Mouse (Mus musculus) cerebellum, adult 11 months (tissue): Measurements from ENCODE around the gene Chrdl2.

ENCODE experiments used
- DNase-seq: peaks from one replicate; pipeline ENCODE4 v3.0.0; 2022

Gene Chrdl2

GRCm38 (mm10) chr7:99988725-99989124, 17.2 kb upstream of the Chrdl2 start:
- DNase-seq: peak; percentile 67

- no peak for DNase-seq
Observed at GRCm38 (mm10) chr7:99989844-99990760, 15.9 kb upstream of the Chrdl2 start.

GRCm38 (mm10) chr7:99990990-99991707, 14.8 kb upstream of the Chrdl2 start:
- no peak for DNase-seq

GRCm38 (mm10) chr7:99993159-99993558, 12.8 kb upstream of the Chrdl2 start:
- no peak for DNase-seq

- DNase-seq: no peak
Observed at GRCm38 (mm10) chr7:99995186-99995585, 10.8 kb upstream of the Chrdl2 start.

- no peak for DNase-seq
Observed at GRCm38 (mm10) chr7:99998668-99999067, 7.3 kb upstream of the Chrdl2 start.

- DNase-seq: no peak
Observed at GRCm38 (mm10) chr7:100003781-100004180, 2.2 kb upstream of the Chrdl2 start.

- no peak for DNase-seq
Observed at GRCm38 (mm10) chr7:100006411-100006810, 439 bp downstream of the Chrdl2 start.

- DNase-seq: no peak
Observed at GRCm38 (mm10) chr7:100008765-100009164, 2.8 kb downstream of the Chrdl2 start.

- peak; percentile 33 for DNase-seq
Observed at GRCm38 (mm10) chr7:100009640-100010039, 3.7 kb downstream of the Chrdl2 start.

GRCm38 (mm10) chr7:100010711-100011110, 4.7 kb downstream of the Chrdl2 start:
- DNase-seq: no peak

- no peak for DNase-seq
Observed at GRCm38 (mm10) chr7:100012085-100012484, 6.1 kb downstream of the Chrdl2 start.

- no peak for DNase-seq
Observed at GRCm38 (mm10) chr7:100012515-100012914, 6.5 kb downstream of the Chrdl2 start.

GRCm38 (mm10) chr7:100014123-100014600, 8.2 kb downstream of the Chrdl2 start:
- DNase-seq: peak; percentile 70

- DNase-seq: no peak
Observed at GRCm38 (mm10) chr7:100017056-100017455, 11.1 kb downstream of the Chrdl2 start.

- no peak for DNase-seq
Observed at GRCm38 (mm10) chr7:100027353-100027752, 21.4 kb downstream of the Chrdl2 start.

- DNase-seq: no peak
Observed at GRCm38 (mm10) chr7:100029307-100029706, 23.3 kb downstream of the Chrdl2 start.

- DNase-seq: no peak
Observed at GRCm38 (mm10) chr7:100030996-100031749, 25.2 kb downstream of the Chrdl2 start.

GRCm38 (mm10) chr7:100033672-100034071, 27.7 kb downstream of the Chrdl2 start:
- no peak for DNase-seq

- no peak for DNase-seq
Observed at GRCm38 (mm10) chr7:100034815-100035463, 29.0 kb downstream of the Chrdl2 start.

- no peak for DNase-seq
Observed at GRCm38 (mm10) chr7:100036050-100036449, 30.1 kb downstream of the Chrdl2 start.

- peak; percentile 24 for DNase-seq
Observed at GRCm38 (mm10) chr7:100036495-100036894, 30.5 kb downstream of the Chrdl2 start.
